Mouse (Mus musculus): ENCODE measurements around the gene Ssbp4. TPM values are rescaled to one million over a fixed set of nuclear protein-coding genes. Genes with fewer than 3 reads are reported as not detected.

The Ssbp4 gene
- polyA plus RNA-seq, 1 experiment, result 181 TPM

DNA sequence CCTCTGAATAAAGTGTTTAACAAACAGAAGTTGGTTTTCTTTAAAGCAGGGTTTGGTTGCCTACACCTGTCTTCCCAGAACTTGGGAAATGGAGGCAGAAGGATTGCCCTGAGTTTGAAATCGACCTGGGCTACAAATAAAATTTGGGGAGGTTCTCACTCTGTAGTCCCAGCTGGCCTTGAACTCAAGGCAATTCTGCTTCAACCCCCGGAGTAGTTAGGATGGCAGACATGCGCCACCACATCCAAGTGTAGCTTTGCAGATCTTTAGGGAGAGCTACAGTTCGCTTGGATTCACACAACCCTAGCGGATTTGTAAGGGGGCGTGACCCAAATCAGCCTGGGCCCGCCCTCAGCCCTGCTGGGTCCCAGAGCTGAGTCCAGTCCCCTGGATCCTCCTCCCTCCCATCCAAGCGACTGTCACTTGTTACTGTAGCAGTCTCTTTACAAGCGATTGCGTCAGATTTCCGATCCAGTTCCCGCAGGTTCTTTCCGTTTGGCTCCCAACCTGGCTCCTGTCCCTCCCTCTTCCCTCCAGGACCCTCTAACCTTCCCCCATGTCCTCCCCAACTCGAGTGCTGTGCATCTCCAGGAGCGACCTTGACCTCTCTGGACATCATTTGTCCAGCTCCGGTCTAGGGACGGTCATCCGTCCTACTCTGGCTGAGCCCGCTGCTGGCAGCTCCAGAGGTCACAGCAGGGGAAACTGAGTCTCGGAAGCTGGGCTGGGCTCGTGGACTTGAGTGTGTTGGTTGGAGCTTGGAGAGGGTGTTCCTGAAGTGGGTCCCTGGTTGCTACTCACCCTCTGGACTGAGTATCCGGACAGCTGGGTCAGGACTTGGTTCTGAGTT is 22.1 kb upstream of the Ssbp4 start:
- H3K27me3 ChIP-seq (ENCODE audit: control insufficient read depth, insufficient read depth, low read length), result no peaks in the 10 kb centered on the region
- H3K4me3 ChIP-seq (replicated peaks; ENCODE audit: insufficient read depth, low read depth, low read length), result no peak overlapping the region
- no peaks in the 10 kb centered on the region for H3K4me1 ChIP-seq (ENCODE audit: control insufficient read depth, insufficient read depth, low read length)
- WGBS, result 19% methylated on average over 22 of the region's 22 CpGs
- no peak for TF ChIP-seq POLR2A (IDR thresholded peaks at IDR 0.05; ENCODE audit: borderline replicate concordance, insufficient read depth, low read length)
- no peak for TF ChIP-seq CTCF (IDR thresholded peaks at IDR 0.05; ENCODE audit: borderline replicate concordance, insufficient read depth, low read depth, low read length)
- no peak for DNase-seq
- H3K27ac ChIP-seq (ENCODE audit: insufficient read depth, low read length), result no peak overlapping the region

DNA sequence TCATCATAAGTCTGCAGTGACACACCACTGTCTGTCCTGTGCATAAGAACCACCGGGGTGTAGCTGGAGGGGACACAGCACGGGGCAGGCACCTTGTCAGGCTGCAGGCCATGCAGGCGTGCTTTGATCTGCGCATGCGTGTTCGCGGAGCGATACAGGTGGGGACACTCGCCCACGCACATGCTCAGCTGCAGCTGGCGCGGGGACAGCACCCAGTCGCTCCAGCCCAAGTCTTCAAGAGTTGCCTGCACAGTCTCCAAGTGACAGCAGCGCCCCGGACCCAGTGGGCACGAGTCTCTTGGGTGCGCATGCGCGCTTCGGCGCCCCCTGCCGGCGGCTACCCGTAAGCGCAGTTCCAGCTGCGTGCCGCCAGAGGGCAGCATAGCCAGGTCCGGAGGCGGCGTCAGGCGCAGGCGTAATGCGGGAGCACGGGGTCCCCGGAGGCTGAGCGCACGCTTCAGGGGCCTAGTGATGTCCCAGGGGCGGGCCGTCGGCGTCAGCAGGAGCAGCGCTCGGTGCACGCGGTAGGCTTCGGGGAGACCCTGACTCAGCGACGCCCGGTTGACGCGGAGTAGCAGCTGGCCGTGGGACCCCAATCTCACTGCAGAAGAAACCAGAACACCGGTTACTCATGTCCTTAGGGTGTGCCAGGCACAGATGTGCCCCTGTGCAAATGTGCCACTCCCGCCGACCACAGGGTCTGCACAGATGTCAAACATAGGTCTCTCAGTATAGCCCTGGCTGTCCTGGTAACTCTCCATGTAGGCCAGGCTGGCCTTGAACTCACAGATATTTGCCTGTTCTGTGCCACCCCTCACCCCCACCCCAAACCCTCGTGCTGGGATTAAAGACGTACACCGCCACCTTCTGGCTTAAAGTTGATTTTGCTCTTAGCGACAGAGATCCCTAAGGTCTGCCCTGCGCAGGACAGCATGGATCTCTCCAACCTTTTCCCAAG is 21.2 kb upstream of the Ssbp4 start:
- 1% methylated on average over 60 of the region's 60 CpGs for WGBS

DNA sequence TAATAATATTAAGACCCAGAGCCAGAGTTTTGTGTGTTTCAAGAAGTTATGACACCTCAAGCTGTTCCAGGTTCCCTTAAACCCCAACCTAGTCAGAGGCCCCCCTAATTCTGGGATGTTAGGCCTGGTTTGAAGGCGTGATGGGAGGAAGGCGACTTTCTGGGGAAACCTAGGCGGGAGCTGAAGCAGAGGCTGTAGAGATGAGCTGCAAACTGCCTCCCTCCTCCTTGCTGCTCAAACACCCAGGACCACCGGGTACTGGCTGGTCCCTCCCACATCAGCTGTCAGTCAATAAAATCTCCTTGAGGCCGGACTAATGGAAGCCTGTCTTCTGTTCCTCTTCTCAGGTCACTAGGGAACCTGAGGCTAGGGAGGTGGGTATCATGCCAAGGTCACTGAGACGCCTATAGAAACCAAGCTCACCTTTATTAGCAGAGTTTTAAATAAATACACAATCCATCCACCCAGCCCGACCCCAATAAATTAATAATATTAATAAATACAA is 20.4 kb upstream of the Ssbp4 start:
- Histone ChIP-seq H3K27me3 (ENCODE audit: control insufficient read depth, insufficient read depth, low read length) (no peaks in the 10 kb centered on the region), H3K4me1 (ENCODE audit: control insufficient read depth, insufficient read depth, low read length) (no peaks in the 10 kb centered on the region), H3K4me3 (replicated peaks; ENCODE audit: insufficient read depth, low read depth, low read length) (no peak overlapping the region), H3K27ac (ENCODE audit: insufficient read depth, low read length) (no peak overlapping the region)
- WGBS, result 59% methylated on average over 7 of the region's 7 CpGs
- DNase-seq, result no peak
- TF ChIP-seq CTCF (IDR thresholded peaks at IDR 0.05; ENCODE audit: borderline replicate concordance, insufficient read depth, low read depth, low read length) (no peak), POLR2A (IDR thresholded peaks at IDR 0.05; ENCODE audit: borderline replicate concordance, insufficient read depth, low read length) (no peak)

More for the DNA sequence above, 21.2 kb upstream of the Ssbp4 start:
- TF ChIP-seq POLR2A (IDR thresholded peaks at IDR 0.05; ENCODE audit: borderline replicate concordance, insufficient read depth, low read length) (peak; percentile 65), CTCF (IDR thresholded peaks at IDR 0.05; ENCODE audit: borderline replicate concordance, insufficient read depth, low read depth, low read length) (peak; percentile 100)
- peak; percentile 88 to 96 for DNase-seq
- peak overlapping the region; percentile 65 for H3K4me3 ChIP-seq (replicated peaks; ENCODE audit: insufficient read depth, low read depth, low read length)
- no peaks in the 10 kb centered on the region for H3K4me1 ChIP-seq (ENCODE audit: control insufficient read depth, insufficient read depth, low read length)
- no peaks in the 10 kb centered on the region for H3K27me3 ChIP-seq (ENCODE audit: control insufficient read depth, insufficient read depth, low read length)
- peak overlapping the region; percentile 52 for H3K27ac ChIP-seq (ENCODE audit: insufficient read depth, low read length)

DNA sequence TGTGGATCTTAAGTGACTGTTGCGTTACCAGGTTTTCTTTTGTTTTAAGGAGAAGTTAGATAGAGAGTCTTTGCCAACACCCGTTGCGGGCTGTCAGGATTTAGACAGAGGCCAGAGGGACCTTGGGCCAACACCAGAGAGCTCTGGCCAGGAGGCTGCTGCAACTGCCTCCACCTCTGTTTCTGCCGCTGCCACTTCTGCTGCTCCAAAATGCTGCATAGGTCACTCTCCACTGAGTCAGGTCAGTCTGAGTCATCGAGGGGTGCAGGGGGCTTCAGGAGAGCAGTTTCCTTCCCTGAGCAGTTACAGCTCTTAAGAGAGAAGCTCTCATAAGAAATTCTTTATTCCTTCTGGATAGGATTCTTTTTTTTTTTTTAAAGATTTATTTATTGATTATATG is 18.4 kb upstream of the Ssbp4 start:
- no peak for TF ChIP-seq CTCF (IDR thresholded peaks at IDR 0.05; ENCODE audit: borderline replicate concordance, insufficient read depth, low read depth, low read length)
- TF ChIP-seq POLR2A (IDR thresholded peaks at IDR 0.05; ENCODE audit: borderline replicate concordance, insufficient read depth, low read length), result no peak
- H3K27ac ChIP-seq (ENCODE audit: insufficient read depth, low read length), result no peak overlapping the region
- H3K4me3 ChIP-seq (replicated peaks; ENCODE audit: insufficient read depth, low read depth, low read length), result no peak overlapping the region
- 52% methylated on average over 5 of the region's 5 CpGs for WGBS
- H3K27me3 ChIP-seq (ENCODE audit: control insufficient read depth, insufficient read depth, low read length), result no peaks in the 10 kb centered on the region
- no peaks in the 10 kb centered on the region for H3K4me1 ChIP-seq (ENCODE audit: control insufficient read depth, insufficient read depth, low read length)
- DNase-seq, result no peak

DNA sequence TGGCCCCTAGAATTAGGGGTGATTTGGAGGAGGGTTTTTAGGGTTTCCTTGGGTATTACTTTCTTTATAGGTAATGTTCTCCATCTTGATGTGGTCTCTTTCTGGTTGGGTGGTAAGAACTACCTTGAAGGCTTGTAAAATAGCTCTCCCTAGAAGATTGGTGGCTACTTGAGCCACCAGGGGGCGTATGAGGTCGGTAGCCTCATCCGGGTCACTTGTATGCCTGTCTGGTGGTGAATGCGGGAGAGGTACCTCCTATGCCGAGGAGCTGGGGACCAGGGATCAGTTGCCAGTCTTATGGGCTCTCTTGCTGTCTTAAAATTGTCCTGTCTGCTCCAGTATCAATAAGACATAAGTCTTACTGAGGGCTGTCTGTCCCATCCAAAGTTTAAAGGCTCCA is 16.4 kb upstream of the Ssbp4 start:
- TF ChIP-seq POLR2A (IDR thresholded peaks at IDR 0.05; ENCODE audit: borderline replicate concordance, insufficient read depth, low read length) (no peak), CTCF (IDR thresholded peaks at IDR 0.05; ENCODE audit: borderline replicate concordance, insufficient read depth, low read depth, low read length) (peak; percentile 52; the same call in 1 of the 2 replicates)
- no peak for DNase-seq
- H3K4me3 ChIP-seq (replicated peaks; ENCODE audit: insufficient read depth, low read depth, low read length), result no peak overlapping the region
- 10% methylated on average over 5 of the region's 5 CpGs for WGBS
- no peak overlapping the region for H3K27ac ChIP-seq (ENCODE audit: insufficient read depth, low read length)
- no peaks in the 10 kb centered on the region for H3K27me3 ChIP-seq (ENCODE audit: control insufficient read depth, insufficient read depth, low read length)
- no peaks in the 10 kb centered on the region for H3K4me1 ChIP-seq (ENCODE audit: control insufficient read depth, insufficient read depth, low read length)

DNA sequence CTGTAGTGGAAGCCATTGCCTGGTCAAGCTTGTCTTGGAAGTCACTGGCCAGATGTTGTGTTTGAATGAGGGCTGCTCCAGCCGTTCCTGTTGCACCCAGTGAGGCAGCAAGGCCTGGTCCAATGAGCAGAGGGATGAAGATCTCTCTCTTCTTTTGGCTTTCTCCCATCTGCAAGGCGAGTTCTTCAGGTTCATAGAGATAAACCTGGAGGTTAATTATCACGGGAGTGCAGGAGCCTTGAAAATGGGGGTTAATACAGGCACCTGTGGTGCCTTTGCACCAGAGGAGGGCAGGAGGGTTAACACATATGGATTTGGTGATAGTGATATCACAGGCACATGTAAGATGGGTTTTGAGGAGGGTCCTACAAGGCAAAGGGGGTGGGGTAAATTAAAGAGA is 13.5 kb upstream of the Ssbp4 start:
- 66% methylated on average over 3 of the region's 3 CpGs for WGBS
- H3K27ac ChIP-seq (ENCODE audit: insufficient read depth, low read length), result no peak overlapping the region
- no peak overlapping the region for H3K4me3 ChIP-seq (replicated peaks; ENCODE audit: insufficient read depth, low read depth, low read length)
- no peaks in the 10 kb centered on the region for H3K27me3 ChIP-seq (ENCODE audit: control insufficient read depth, insufficient read depth, low read length)
- no peak for TF ChIP-seq POLR2A (IDR thresholded peaks at IDR 0.05; ENCODE audit: borderline replicate concordance, insufficient read depth, low read length)
- TF ChIP-seq CTCF (IDR thresholded peaks at IDR 0.05; ENCODE audit: borderline replicate concordance, insufficient read depth, low read depth, low read length), result no peak
- no peaks in the 10 kb centered on the region for H3K4me1 ChIP-seq (ENCODE audit: control insufficient read depth, insufficient read depth, low read length)
- DNase-seq, result no peak

DNA sequence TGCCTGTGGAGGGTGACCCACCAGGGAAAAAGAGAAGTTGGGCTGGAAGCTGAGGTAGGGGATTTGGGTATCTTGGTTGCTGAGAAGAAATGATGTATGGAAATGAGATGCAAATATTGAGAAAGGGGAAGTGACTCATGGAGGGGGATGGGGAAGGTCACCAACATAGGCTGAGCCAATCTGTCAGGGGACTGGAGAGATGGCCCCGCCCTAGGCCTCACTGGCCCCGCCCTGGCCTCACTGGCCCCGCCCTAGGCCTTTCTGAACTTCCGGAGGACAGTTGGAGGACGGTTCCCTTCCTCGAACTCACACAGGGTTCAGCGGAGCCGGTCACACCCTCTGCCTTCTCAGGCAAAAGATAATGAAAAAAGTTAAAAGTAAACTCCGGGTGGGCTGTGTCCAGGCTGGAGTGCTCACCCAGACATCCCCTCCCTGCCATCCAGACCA is 10.2 kb upstream of the Ssbp4 start:
- Histone ChIP-seq H3K27ac (ENCODE audit: insufficient read depth, low read length) (no peak overlapping the region), H3K27me3 (ENCODE audit: control insufficient read depth, insufficient read depth, low read length) (no peaks in the 10 kb centered on the region), H3K4me1 (ENCODE audit: control insufficient read depth, insufficient read depth, low read length) (no peaks in the 10 kb centered on the region), H3K4me3 (replicated peaks; ENCODE audit: insufficient read depth, low read depth, low read length) (no peak overlapping the region)
- 47% methylated on average over 9 of the region's 9 CpGs for WGBS
- DNase-seq, result no peak
- TF ChIP-seq POLR2A (IDR thresholded peaks at IDR 0.05; ENCODE audit: borderline replicate concordance, insufficient read depth, low read length) (no peak), CTCF (IDR thresholded peaks at IDR 0.05; ENCODE audit: borderline replicate concordance, insufficient read depth, low read depth, low read length) (no peak)

Measured in cerebellum, adult 2 months (tissue).